Mouse (Mus musculus) MEL (cell line): Measurements from ENCODE around the gene Gm20388.

Experiments
- BHLHE40 ChIP-seq: IDR thresholded peaks from 2 replicates; pipeline ENCODE4 v1.6.1; 2012; ENCODE audit warnings: low read depth, mild to moderate bottlenecking, inconsistent platforms, low read length, improper control_type of control experiment, borderline replicate concordance
- CHD2 ChIP-seq: IDR thresholded peaks from 2 replicates; pipeline ENCODE4 v1.6.1; 2011; ENCODE audit warnings: low read length, improper control_type of control experiment
- CTCF ChIP-seq, 3 experiments: IDR thresholded peaks in 2 of 3; conservative IDR thresholded peaks in 1 of 3; 2 replicates each; pipeline ENCODE4 v1.5.1; 2011 to 2012; ENCODE audit warnings: low read length in 3 of 3, low read depth in 2 of 3, mild to moderate bottlenecking in 2 of 3, improper control_type of control experiment in 1 of 3, inconsistent platforms in 1 of 3, mixed read lengths in 1 of 3, moderate library complexity in 1 of 3; ENCODE audit not compliant: control insufficient read depth in 1 of 3, insufficient read depth in 1 of 3, poor library complexity in 1 of 3, severe bottlenecking in 1 of 3
- E2F4 ChIP-seq: IDR thresholded peaks from 2 replicates; pipeline ENCODE4 v1.6.1; 2011; ENCODE audit warnings: low read depth, low read length, improper control_type of control experiment, borderline replicate concordance
- ELF1 ChIP-seq: IDR thresholded peaks from 2 replicates; pipeline ENCODE4 v1.6.1; 2014; ENCODE audit warnings: low read depth, mild to moderate bottlenecking, inconsistent platforms, low read length, improper control_type of control experiment, moderate library complexity
- EP300 ChIP-seq, 2 experiments: IDR thresholded peaks; 2 replicates each; pipeline ENCODE4 v1.6.1; 2011; ENCODE audit warnings: improper control_type of control experiment in 2 of 2, low read length in 2 of 2, low read depth in 1 of 2, mild to moderate bottlenecking in 1 of 2
- GATA1 ChIP-seq: IDR thresholded peaks from 2 replicates; pipeline ENCODE4 v1.6.1; 2011; ENCODE audit warnings: low read depth, low read length, improper control_type of control experiment
- JUND ChIP-seq: IDR thresholded peaks from 2 replicates; pipeline ENCODE4 v1.6.1; 2011; ENCODE audit warnings: low read depth, mild to moderate bottlenecking, improper control_type of control experiment, low read length
- NRF1 ChIP-seq: IDR thresholded peaks from 2 replicates; pipeline ENCODE4 v1.6.1; 2014; ENCODE audit warnings: low read depth, mild to moderate bottlenecking, inconsistent platforms, low read length, improper control_type of control experiment, moderate library complexity; ENCODE audit not compliant: poor library complexity, insufficient read depth, severe bottlenecking
- POLR2A ChIP-seq, 2 experiments: IDR thresholded peaks; 2 replicates each; pipeline ENCODE4 v1.6.1; 2011 to 2012; ENCODE audit warnings: low read length in 2 of 2, mild to moderate bottlenecking in 2 of 2, control low read depth in 1 of 2, improper control_type of control experiment in 1 of 2, low read depth in 1 of 2, moderate library complexity in 1 of 2; ENCODE audit not compliant: control insufficient read depth in 1 of 2, insufficient read depth in 1 of 2, poor library complexity in 1 of 2
- POLR2AphosphoS2 ChIP-seq: IDR thresholded peaks from 2 replicates; pipeline ENCODE4 v1.6.1; 2011; ENCODE audit warnings: low read length, improper control_type of control experiment
- TCF12 ChIP-seq: IDR thresholded peaks from 2 replicates; pipeline ENCODE4 v1.6.1; 2014; ENCODE audit warnings: low read depth, mild to moderate bottlenecking, inconsistent platforms, low read length, improper control_type of control experiment, moderate library complexity
- ZC3H11A ChIP-seq: IDR thresholded peaks from 2 replicates; pipeline ENCODE4 v1.6.1; 2012; ENCODE audit warnings: low read depth, mild to moderate bottlenecking, inconsistent platforms, low read length, improper control_type of control experiment
- ZNF384 ChIP-seq: IDR thresholded peaks from 2 replicates; pipeline ENCODE4 v1.6.1; 2012; ENCODE audit warnings: low read depth, mild to moderate bottlenecking, inconsistent platforms, low read length, improper control_type of control experiment

GRCm38 (mm10) chr8:123498963-123499362, 3588.3 kb downstream of the Gm20388 start:
- no peak for TF ChIP-seq BHLHE40
- no peak for TF ChIP-seq ELF1
- TF ChIP-seq CTCF (IDR thresholded peaks at IDR 0.05 in 2 of 3, conservative IDR thresholded peaks at IDR 0.05 in 1 of 3; ENCODE audit: control insufficient read depth in 1 of 3, insufficient read depth in 1 of 3, low read depth in 2 of 3, low read length in 3 of 3, poor library complexity in 1 of 3, severe bottlenecking in 1 of 3), result no peak
- TF ChIP-seq NRF1, result no peak
- TF ChIP-seq POLR2A (IDR thresholded peaks at IDR 0.05; ENCODE audit: control insufficient read depth in 1 of 2, insufficient read depth in 1 of 2, low read depth in 1 of 2, low read length in 2 of 2, poor library complexity in 1 of 2), result no peak
- TF ChIP-seq CHD2, result no peak
- TF ChIP-seq ZC3H11A, result no peak
- no peak for TF ChIP-seq POLR2AphosphoS2
- TF ChIP-seq E2F4, result no peak
- TF ChIP-seq EP300 (IDR thresholded peaks at IDR 0.05; ENCODE audit: low read depth in 1 of 2, low read length in 2 of 2), result no peak
- TF ChIP-seq TCF12, result no peak
- no peak for TF ChIP-seq JUND
- TF ChIP-seq ZNF384, result no peak
- TF ChIP-seq GATA1, result no peak
